Mouse (Mus musculus) left cerebral cortex, adult 8-10 months (tissue): ENCODE measurements at regions not wholly inside any gene's neighbourhood (a gene's known extent, or its start where the extent isn't known, plus 50 kb on each side); places are given as distances from the start of the nearest gene placed in this dataset.

Experiments
- DNase-seq, 2 experiments: peaks; one replicate each; pipeline ENCODE4 v3.0.0; 2022; ENCODE audit warnings: low spot score in 2 of 2

DNA sequence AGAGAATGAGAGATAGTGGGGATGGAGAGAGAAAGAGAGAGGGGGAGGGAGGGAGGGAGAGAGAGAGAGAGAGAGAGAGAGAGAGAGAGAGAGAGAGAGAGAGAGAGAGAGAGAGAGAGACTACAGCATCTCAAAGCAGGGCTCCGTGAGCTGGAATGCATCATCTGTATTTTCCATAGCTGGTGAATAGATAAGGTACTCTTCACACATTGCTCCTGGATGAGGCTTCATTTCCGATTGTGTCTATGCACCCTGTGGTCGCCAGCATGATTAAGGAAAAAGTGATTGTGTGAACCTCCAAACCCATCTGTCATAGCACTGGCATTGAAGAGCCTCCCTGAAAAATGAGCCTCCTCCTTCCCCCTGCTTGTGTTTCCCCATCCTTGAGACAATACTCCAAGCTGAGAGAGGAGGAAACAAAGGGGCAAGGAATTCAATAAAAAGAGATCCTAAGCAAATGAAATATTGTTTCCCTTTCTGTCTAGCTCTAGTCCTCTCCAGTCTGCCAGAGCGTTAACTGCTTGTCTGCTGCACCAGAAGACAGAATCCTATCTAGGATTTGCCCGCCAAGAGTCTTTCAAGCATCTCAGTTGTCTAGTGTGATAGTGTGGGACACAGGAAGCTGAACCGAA lies 130.4 kb upstream of the Spats2l start:
- DNase-seq, result no peak

- no peak for DNase-seq
These were observed 109.0 kb upstream of the Spats2l start for GRCm38 (mm10) chr1:57664962-57665361.

DNA sequence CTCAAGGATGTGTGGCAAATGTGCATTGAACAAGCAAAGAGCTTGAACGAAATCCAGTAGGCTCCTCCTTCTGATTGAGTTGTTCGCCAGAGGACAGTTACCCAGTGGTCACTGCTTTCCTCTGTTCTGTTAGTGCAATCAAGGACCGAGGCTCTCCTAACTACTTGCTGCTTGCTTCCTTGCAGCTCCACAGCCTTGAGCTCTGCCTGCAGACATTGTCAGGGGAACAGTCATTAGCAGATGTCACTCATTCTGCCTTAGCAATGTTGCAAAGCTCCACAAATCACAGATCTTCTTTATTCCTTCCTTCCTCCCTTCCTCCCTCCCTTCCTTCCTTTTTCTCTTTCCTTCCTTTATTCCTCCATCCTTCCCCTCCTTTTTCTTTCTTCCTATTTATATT lies 108.2 kb upstream of the Spats2l start:
- DNase-seq, result no peak

GRCm38 (mm10) chr1:57666179-57666693 lies 107.7 kb upstream of the Spats2l start:
- DNase-seq, result no peak

- no peak for DNase-seq
These were observed 100.5 kb upstream of the Spats2l start for GRCm38 (mm10) chr1:57673415-57673814.

DNA sequence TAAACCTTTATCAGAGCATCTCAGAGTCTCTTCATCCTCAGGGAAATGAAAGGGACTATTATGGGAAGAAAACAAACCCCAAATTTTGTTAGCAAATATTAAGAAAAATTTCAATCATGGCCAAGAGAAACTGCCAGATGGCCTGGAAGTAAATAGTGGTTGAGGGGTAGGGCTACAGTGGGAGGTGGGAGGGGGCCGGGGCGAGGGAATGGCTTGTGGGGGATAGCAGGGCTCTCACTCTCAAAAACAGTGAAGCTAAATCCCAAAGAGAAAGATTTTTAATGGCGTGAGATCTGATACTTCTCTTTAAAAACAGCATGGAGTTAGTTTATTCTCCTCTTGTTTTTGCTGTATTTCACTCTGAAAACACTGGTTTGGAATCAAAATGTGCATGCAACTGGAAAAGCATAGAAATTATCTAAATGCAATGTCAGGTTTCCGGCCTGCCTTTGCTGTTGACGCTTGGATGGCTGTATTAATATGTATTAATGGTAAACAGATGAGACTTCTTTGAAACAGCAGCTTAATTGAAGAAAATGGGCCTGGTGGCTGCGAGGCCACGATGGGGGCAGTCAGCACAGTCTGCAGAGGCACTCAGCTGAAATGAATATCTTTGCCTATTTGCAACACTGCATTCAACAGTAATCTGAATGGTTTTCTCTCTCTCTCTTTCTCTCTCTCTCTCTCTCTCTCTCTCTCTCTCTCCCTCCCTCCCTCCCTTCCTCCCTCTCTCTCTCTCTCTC lies 99.8 kb upstream of the Spats2l start:
- no peak for DNase-seq

- no peak for DNase-seq
These were observed 89.4 kb upstream of the Spats2l start for GRCm38 (mm10) chr1:57684387-57685162.

GRCm38 (mm10) chr1:57689253-57689652 lies 84.7 kb upstream of the Spats2l start:
- DNase-seq, result no peak

DNA sequence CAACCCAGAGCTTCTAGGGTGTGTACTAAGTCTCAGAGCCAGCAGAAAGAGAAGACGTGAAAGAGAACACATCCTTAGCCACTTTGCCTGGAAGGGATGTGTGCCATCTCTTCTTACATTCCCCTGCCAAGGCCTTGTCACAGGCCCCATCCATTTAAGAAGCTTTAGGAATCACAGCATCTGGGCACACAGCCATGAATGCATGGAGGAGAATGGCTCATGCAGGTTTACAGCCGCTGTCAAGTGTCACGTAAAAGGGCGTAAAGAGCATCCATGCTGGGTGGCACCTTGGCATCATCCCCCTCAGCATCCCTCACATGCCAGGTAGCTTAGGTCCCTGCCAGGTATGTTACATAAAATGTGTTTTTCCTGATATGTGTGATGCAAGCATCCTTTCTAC lies 66.1 kb upstream of the Spats2l start:
- DNase-seq, result no peak

GRCm38 (mm10) chr1:57712916-57713503 lies 61.0 kb upstream of the Spats2l start:
- DNase-seq, result no peak

DNA sequence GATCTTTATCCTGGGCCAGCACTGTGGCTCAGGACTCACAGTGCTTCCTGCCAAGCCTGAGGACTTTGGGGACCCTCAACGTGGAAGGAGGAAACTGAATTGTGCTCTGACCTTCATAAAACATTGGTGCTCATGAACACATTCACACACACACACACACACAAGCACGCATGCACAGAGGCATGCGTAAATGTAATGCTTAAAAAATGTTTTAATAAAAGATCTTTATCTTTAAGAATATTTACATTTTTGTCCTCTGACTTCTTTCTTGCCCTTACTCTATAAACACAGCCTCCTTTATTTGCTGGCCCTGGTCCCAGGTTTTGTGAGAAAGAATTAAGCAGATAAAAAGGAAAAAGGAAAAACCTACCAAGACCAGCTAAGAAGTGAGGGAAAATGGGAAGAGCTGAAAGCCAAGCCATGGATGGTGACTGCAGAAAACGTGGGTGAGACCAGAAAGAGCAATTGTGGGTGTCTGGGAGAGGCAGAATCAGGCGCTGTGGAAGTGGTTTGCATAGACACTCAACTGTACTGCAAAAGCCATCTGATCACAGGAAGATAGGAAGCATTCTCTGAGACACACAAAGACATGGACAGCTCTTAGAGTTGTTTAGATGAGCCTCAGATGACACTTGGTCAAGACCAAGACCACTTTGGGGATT lies 56.7 kb upstream of the Spats2l start:
- no peak for DNase-seq

GRCm38 (mm10) chr1:57718409-57718808 lies 55.6 kb upstream of the Spats2l start:
- no peak for DNase-seq
